Mouse (Mus musculus) ES-E14 (cell line): ENCODE results near the gene A430005L14Rik. TPM values are rescaled to one million over a fixed set of nuclear protein-coding genes. Genes with fewer than 3 reads are reported as not detected.

Experiments used
- DNase-seq: peaks from one replicate; pipeline ENCODE4 v3.0.0-alpha.2; 2013; ENCODE audit warnings: low read depth, low spot score
- H3K27ac ChIP-seq: 2 replicates; pipeline ENCODE4 v1.5.1; 2012; ENCODE audit warnings: low read depth, mild to moderate bottlenecking, low read length, moderate library complexity, mixed read lengths; ENCODE audit not compliant: poor library complexity, insufficient read depth, severe bottlenecking
- H3K36me3 ChIP-seq: 2 replicates; pipeline ENCODE4 v1.6.1; 2012; ENCODE audit warnings: mild to moderate bottlenecking, low read length, moderate library complexity, mixed read lengths; ENCODE audit not compliant: control insufficient read depth, poor library complexity, insufficient read depth, severe bottlenecking
- H3K4me1 ChIP-seq, 2 experiments: fragments of 150-350 bp in 1 of 2; sonication (generic) in 1 of 2; 2 replicates each; pipeline ENCODE4 v1.6.1; 2012; ENCODE audit warnings: low read length in 2 of 2, mild to moderate bottlenecking in 1 of 2, mixed read lengths in 1 of 2; ENCODE audit not compliant: control insufficient read depth in 2 of 2, insufficient read depth in 2 of 2, poor library complexity in 1 of 2
- H3K4me3 ChIP-seq, 2 experiments: fragments of 150-350 bp in 1 of 2; sonication (generic) in 1 of 2; 2 replicates each; pipeline ENCODE4 v1.5.1; 2012; ENCODE audit warnings: low read length in 2 of 2, low read depth in 1 of 2, mild to moderate bottlenecking in 1 of 2, mixed read lengths in 1 of 2; ENCODE audit not compliant: insufficient read depth in 1 of 2, poor library complexity in 1 of 2, severe bottlenecking in 1 of 2
- H3K9ac ChIP-seq: 2 replicates; pipeline ENCODE4 v1.6.1; 2012; ENCODE audit warnings: low read depth, mild to moderate bottlenecking, low read length, mixed read lengths; ENCODE audit not compliant: poor library complexity, insufficient read depth, severe bottlenecking
- H3K9me3 ChIP-seq: fragments of 150-350 bp; sonication (generic); 2 replicates; pipeline ENCODE4 v1.6.1; 2012; ENCODE audit warnings: low read depth, mild to moderate bottlenecking, low read length; ENCODE audit not compliant: control insufficient read depth, insufficient read depth
- CHD2 ChIP-seq: IDR thresholded peaks from 2 replicates; pipeline ENCODE4 v1.6.1; 2014; ENCODE audit warnings: mild to moderate bottlenecking, low read depth, low read length, inconsistent platforms
- HCFC1 ChIP-seq: IDR thresholded peaks from 2 replicates; pipeline ENCODE4 v1.6.1; 2012; ENCODE audit warnings: low read length, inconsistent platforms, borderline replicate concordance; ENCODE audit not compliant: insufficient read depth
- MAFK ChIP-seq: IDR thresholded peaks from 2 replicates; pipeline ENCODE4 v1.6.1; 2014; ENCODE audit warnings: mild to moderate bottlenecking, low read depth, low read length, inconsistent platforms; ENCODE audit not compliant: insufficient read depth
- ZC3H11A ChIP-seq: IDR thresholded peaks from 2 replicates; pipeline ENCODE4 v1.6.1; 2012; ENCODE audit warnings: low read depth, mild to moderate bottlenecking, inconsistent platforms, low read length, borderline replicate concordance
- ZNF384 ChIP-seq: IDR thresholded peaks from 2 replicates; pipeline ENCODE4 v1.6.1; 2012; ENCODE audit warnings: low read depth, low read length, inconsistent platforms
- in situ Hi-C, 2 experiments: fragments of 600-800 bp; cut with MboI; formaldehyde crosslinking; loops; one replicate each; pipeline ENCODE4 v1.15.1; 2025; ENCODE audit warnings: low sequenced_read_pairs in 2 of 2, inconsistent platforms in 1 of 2; ENCODE audit not compliant: unreplicated experiment in 2 of 2
- total RNA-seq: library from RNA; depleted of rRNA; stranded (reverse); fragments of 300-350 nt; gene quantifications from 2 replicates; pipeline ENCODE4 v1.2.3, GENCODE M21; 2012; rRNA removed

The A430005L14Rik gene
- total RNA-seq, 1 experiment = 71.4 TPM

GRCm38 (mm10) chr4:154005488-154005887 is 48.5 kb downstream of the A430005L14Rik start:
- in situ Hi-C loops = no loop called here
- H3K4me3 ChIP-seq = no peak overlapping the region
- H3K4me1 ChIP-seq = no peaks in the 10 kb centered on the region
- no peak overlapping the region for H3K27ac ChIP-seq
- no peak for DNase-seq
- H3K36me3 ChIP-seq = peaks cover 25% of the 10 kb centered on the region
- no peaks in the 10 kb centered on the region for H3K9me3 ChIP-seq
- H3K9ac ChIP-seq = no peak overlapping the region
- TF ChIP-seq CHD2 (no peak), ZC3H11A (no peak), HCFC1 (no peak), ZNF384 (no peak), MAFK (no peak)

GRCm38 (mm10) chr4:154006264-154006663 is 49.2 kb downstream of the A430005L14Rik start:
- Histone ChIP-seq H3K27ac (no peak overlapping the region), H3K36me3 (peaks cover 25% of the 10 kb centered on the region), H3K9ac (no peak overlapping the region), H3K4me3 (no peak overlapping the region), H3K4me1 (no peaks in the 10 kb centered on the region), H3K9me3 (no peaks in the 10 kb centered on the region)
- TF ChIP-seq CHD2 (no peak), MAFK (no peak), ZC3H11A (no peak), HCFC1 (no peak), ZNF384 (no peak)
- no peak for DNase-seq
- in situ Hi-C loops = no loop called here

- H3K4me1 ChIP-seq = peaks cover 0 to 2% of the 10 kb centered on the region in 2 experiments; a peak in 1 of 4 replicates
- no peak overlapping the region for H3K27ac ChIP-seq
- no peak overlapping the region for H3K9ac ChIP-seq
- in situ Hi-C loops = no loop called here
- TF ChIP-seq CHD2 = no peak
- no peak for TF ChIP-seq ZC3H11A
- TF ChIP-seq MAFK = no peak
- TF ChIP-seq HCFC1 = no peak
- TF ChIP-seq ZNF384 = no peak
- no peaks in the 10 kb centered on the region for H3K9me3 ChIP-seq
- no peak for DNase-seq
- no peak overlapping the region for H3K4me3 ChIP-seq
- peaks cover 19% of the 10 kb centered on the region for H3K36me3 ChIP-seq
These were observed 50.7 kb downstream of the A430005L14Rik start for GRCm38 (mm10) chr4:154007759-154008158.

- Histone ChIP-seq H3K4me1 (peaks cover 5 to 14% of the 10 kb centered on the region in 2 experiments; a peak in 2 of 4 replicates), H3K4me3 (peak overlapping the region; percentile 82 to 99), H3K27ac (no peak overlapping the region), H3K9me3 (no peaks in the 10 kb centered on the region), H3K36me3 (peaks cover 26% of the 10 kb centered on the region), H3K9ac (peak overlapping the region; percentile 88)
- in situ Hi-C loops = no loop called here
- no peak for TF ChIP-seq ZNF384
- no peak for TF ChIP-seq ZC3H11A
- no peak for TF ChIP-seq HCFC1
- TF ChIP-seq MAFK = no peak
- TF ChIP-seq CHD2 = no peak
- no peak for DNase-seq
These were observed 54.0 kb downstream of the A430005L14Rik start for GRCm38 (mm10) chr4:154010907-154011645.

Other genes with a start within 250 kb of the A430005L14Rik start
- 14.4 and 15.1 TPM in 2 replicates for gene Dffb, start 17.9 kb downstream of the A430005L14Rik start, total RNA-seq
- gene Cep104, start 18.0 kb downstream of the A430005L14Rik start, total RNA-seq = 15.0 and 16.1 TPM in 2 replicates
- gene Lrrc47, start 54.5 kb downstream of the A430005L14Rik start, total RNA-seq = 32.9 and 35.8 TPM in 2 replicates
- gene Smim1, start 69.0 kb downstream of the A430005L14Rik start, total RNA-seq = 2.9 and 3.0 TPM in 2 replicates
- not detected in 2 replicates for gene Ccdc27, start 85.4 kb downstream of the A430005L14Rik start, total RNA-seq
- 2.6 and 4.5 TPM in 2 replicates for gene Trp73, start 183.0 kb downstream of the A430005L14Rik start, total RNA-seq
- 24.9 and 29.0 TPM in 2 replicates for gene Wrap73, start 185.1 kb downstream of the A430005L14Rik start, total RNA-seq
- 64.5 and 68.1 TPM in 2 replicates for gene Tprgl, start 203.4 kb downstream of the A430005L14Rik start, total RNA-seq
- gene Megf6, start 213.5 kb downstream of the A430005L14Rik start, total RNA-seq = 5.6 and 12.7 TPM in 2 replicates